Mouse (Mus musculus) CH12.LX (cell line): ENCODE results near the gene Arrb2. TPM values are rescaled to one million over a fixed set of nuclear protein-coding genes. Genes with fewer than 3 reads are reported as not detected.

ENCODE experiments used
- DNase-seq: peaks from one replicate; pipeline ENCODE4 v3.0.0-alpha.2; 2013; ENCODE audit errors: extremely low read depth
- H3K27ac ChIP-seq: 2 replicates; pipeline ENCODE4 v1.5.1; 2012; ENCODE audit warnings: low read depth, mild to moderate bottlenecking, control low read depth, moderate library complexity; ENCODE audit not compliant: insufficient read depth
- H3K27me3 ChIP-seq: replicated peaks from 2 replicates; pipeline ENCODE3; 2012; ENCODE audit warnings: inconsistent platforms
- H3K36me3 ChIP-seq, 2 experiments: replicated peaks in 1 of 2; 2 replicates each; pipeline versions ENCODE3 to v1.6.1; 2012; ENCODE audit warnings: inconsistent platforms in 1 of 2, low read length in 1 of 2, mild to moderate bottlenecking in 1 of 2, mixed read lengths in 1 of 2, moderate library complexity in 1 of 2; ENCODE audit not compliant: control insufficient read depth in 1 of 2, insufficient read depth in 1 of 2
- H3K4me1 ChIP-seq, 2 experiments: 2 replicates each; pipeline ENCODE4 v1.6.1; 2012; ENCODE audit warnings: inconsistent platforms in 1 of 2, moderate library complexity in 1 of 2; ENCODE audit not compliant: insufficient read depth in 2 of 2, control insufficient read depth in 1 of 2
- H3K4me2 ChIP-seq: 2 replicates; pipeline ENCODE4 v1.6.1; 2012; ENCODE audit warnings: low read depth, mild to moderate bottlenecking, control low read depth; ENCODE audit not compliant: poor library complexity, insufficient read depth, severe bottlenecking
- H3K4me3 ChIP-seq, 3 experiments: fragments of 150-350 bp in 1 of 3; sonication (generic) in 1 of 3; replicated peaks in 1 of 3; 2 replicates each; pipeline versions ENCODE3 to v1.5.1; 2011 to 2012; ENCODE audit warnings: low read depth in 2 of 3, low read length in 2 of 3, mild to moderate bottlenecking in 2 of 3, moderate library complexity in 2 of 3, control low read depth in 1 of 3, improper control_type of control experiment in 1 of 3, inconsistent platforms in 1 of 3, mixed read lengths in 1 of 3; ENCODE audit not compliant: poor library complexity in 1 of 3
- H3K79me2 ChIP-seq: replicated peaks from 2 replicates; pipeline ENCODE4 v1.6.1; 2012; ENCODE audit warnings: mild to moderate bottlenecking, moderate library complexity; ENCODE audit not compliant: control insufficient read depth, poor library complexity, insufficient read depth, severe bottlenecking; ENCODE audit errors: extremely low read depth
- H3K9ac ChIP-seq: 2 replicates; pipeline ENCODE4 v1.6.1; 2012; ENCODE audit warnings: low read depth, mild to moderate bottlenecking, control low read depth, moderate library complexity; ENCODE audit not compliant: insufficient read depth
- H3K9me3 ChIP-seq: replicated peaks from 2 replicates; pipeline ENCODE3; 2012; ENCODE audit warnings: low read length, inconsistent platforms, mixed read lengths
- CHD1 ChIP-seq: IDR thresholded peaks from 2 replicates; pipeline ENCODE4 v1.6.1; 2012; ENCODE audit warnings: low read depth, low read length, improper control_type of control experiment, inconsistent platforms
- CHD2 ChIP-seq: IDR thresholded peaks from 2 replicates; pipeline ENCODE4 v1.6.1; 2011; ENCODE audit warnings: low read length, improper control_type of control experiment
- CTCF ChIP-seq, 2 experiments: IDR thresholded peaks in 1 of 2; conservative IDR thresholded peaks in 1 of 2; 2 replicates each; pipeline ENCODE4 v1.5.1; 2011 to 2012; ENCODE audit warnings: low read depth in 2 of 2, low read length in 2 of 2, improper control_type of control experiment in 1 of 2, inconsistent platforms in 1 of 2, mild to moderate bottlenecking in 1 of 2, moderate library complexity in 1 of 2
- E2F4 ChIP-seq: IDR thresholded peaks from 2 replicates; pipeline ENCODE4 v1.6.1; 2011; ENCODE audit warnings: low read depth, low read length, improper control_type of control experiment; ENCODE audit not compliant: insufficient replicate concordance
- ELF1 ChIP-seq: IDR thresholded peaks from 2 replicates; pipeline ENCODE4 v1.6.1; 2014; ENCODE audit warnings: low read depth, mild to moderate bottlenecking, inconsistent platforms, low read length, improper control_type of control experiment
- ETS1 ChIP-seq: conservative IDR thresholded peaks from 2 replicates; pipeline ENCODE4 v1.6.1; 2012; ENCODE audit warnings: low read depth, mild to moderate bottlenecking, inconsistent platforms, low read length, improper control_type of control experiment, moderate library complexity
- HCFC1 ChIP-seq: IDR thresholded peaks from 2 replicates; pipeline ENCODE4 v1.6.1; 2012; ENCODE audit warnings: low read depth, mild to moderate bottlenecking, inconsistent platforms, low read length, improper control_type of control experiment
- IRF4 ChIP-seq: IDR thresholded peaks from 2 replicates; pipeline ENCODE4 v1.6.1; 2014; ENCODE audit warnings: low read depth, mild to moderate bottlenecking, inconsistent platforms, low read length, improper control_type of control experiment
- JUND ChIP-seq: conservative IDR thresholded peaks from 2 replicates; pipeline ENCODE4 v1.6.1; 2011; ENCODE audit warnings: low read depth, low read length, improper control_type of control experiment
- KAT2A ChIP-seq: IDR thresholded peaks from 2 replicates; pipeline ENCODE4 v1.6.1; 2012; ENCODE audit warnings: low read length, improper control_type of control experiment, inconsistent platforms; ENCODE audit not compliant: insufficient replicate concordance
- MAX ChIP-seq: IDR thresholded peaks from 2 replicates; pipeline ENCODE4 v1.6.1; 2011; ENCODE audit warnings: low read length, improper control_type of control experiment
- MAZ ChIP-seq: IDR thresholded peaks from 2 replicates; pipeline ENCODE4 v1.6.1; 2012; ENCODE audit warnings: low read depth, mild to moderate bottlenecking, inconsistent platforms, low read length, improper control_type of control experiment, moderate library complexity
- MEF2A ChIP-seq: IDR thresholded peaks from 2 replicates; pipeline ENCODE4 v1.6.1; 2014; ENCODE audit warnings: low read depth, mild to moderate bottlenecking, inconsistent platforms, low read length, improper control_type of control experiment, borderline replicate concordance
- MXI1 ChIP-seq: IDR thresholded peaks from 2 replicates; pipeline ENCODE4 v1.6.1; 2011; ENCODE audit warnings: mild to moderate bottlenecking, low read depth, low read length, improper control_type of control experiment
- MYC ChIP-seq: IDR thresholded peaks from 2 replicates; pipeline ENCODE4 v1.6.1; 2011; ENCODE audit warnings: low read depth, mild to moderate bottlenecking, improper control_type of control experiment, low read length
- NELFE ChIP-seq: IDR thresholded peaks from 2 replicates; pipeline ENCODE4 v1.6.1; 2011; ENCODE audit warnings: low read depth, low read length, improper control_type of control experiment
- PAX5 ChIP-seq: IDR thresholded peaks from 2 replicates; pipeline ENCODE4 v1.6.1; 2012; ENCODE audit warnings: low read length, inconsistent platforms, mixed read lengths
- POLR2A ChIP-seq: IDR thresholded peaks from 2 replicates; pipeline ENCODE4 v1.6.1; 2011; ENCODE audit warnings: low read depth, mild to moderate bottlenecking, improper control_type of control experiment, low read length
- POLR2AphosphoS2 ChIP-seq: IDR thresholded peaks from 2 replicates; pipeline ENCODE4 v1.6.1; 2011; ENCODE audit warnings: low read depth, low read length, improper control_type of control experiment
- RAD21 ChIP-seq: IDR thresholded peaks from 2 replicates; pipeline ENCODE4 v1.6.1; 2011; ENCODE audit warnings: low read depth, mild to moderate bottlenecking, low read length, improper control_type of control experiment, moderate library complexity
- RCOR1 ChIP-seq: conservative IDR thresholded peaks from 2 replicates; pipeline ENCODE4 v1.6.1; 2012; ENCODE audit warnings: low read depth, mild to moderate bottlenecking, inconsistent platforms, low read length, improper control_type of control experiment
- TCF12 ChIP-seq: IDR thresholded peaks from 2 replicates; pipeline ENCODE4 v1.6.1; 2014; ENCODE audit warnings: low read depth, mild to moderate bottlenecking, inconsistent platforms, low read length, improper control_type of control experiment
- UBTF ChIP-seq: IDR thresholded peaks from 2 replicates; pipeline ENCODE4 v1.6.1; 2012; ENCODE audit warnings: low read depth, mild to moderate bottlenecking, inconsistent platforms, low read length, improper control_type of control experiment, moderate library complexity
- USF1 ChIP-seq: IDR thresholded peaks from 2 replicates; pipeline ENCODE4 v1.6.1; 2014; ENCODE audit warnings: low read depth, mild to moderate bottlenecking, inconsistent platforms, low read length, improper control_type of control experiment
- USF2 ChIP-seq: conservative IDR thresholded peaks from 2 replicates; pipeline ENCODE4 v1.6.1; 2011; ENCODE audit warnings: low read depth, low read length, improper control_type of control experiment
- ZC3H11A ChIP-seq: IDR thresholded peaks from 2 replicates; pipeline ENCODE4 v1.6.1; 2012; ENCODE audit warnings: low read depth, mild to moderate bottlenecking, inconsistent platforms, low read length, improper control_type of control experiment
- ZNF384 ChIP-seq: IDR thresholded peaks from 2 replicates; pipeline ENCODE4 v1.6.1; 2012; ENCODE audit warnings: low read depth, low read length, improper control_type of control experiment, inconsistent platforms
- dilution Hi-C: fragments of 300-500 bp; cut with MboI; formaldehyde crosslinking; loops from 2 replicates; pipeline ENCODE4 v1.14.3; 2020; ENCODE audit warnings: low sequenced_read_pairs; ENCODE audit not compliant: extremely low pct_unique_long_range_greater_than_20kb, extremely low pct_ligation_motif_present
- in situ Hi-C: fragments of 300-500 bp; cut with MboI; formaldehyde crosslinking; loops from 3 replicates; pipeline ENCODE4 v1.14.3; 2019; ENCODE audit warnings: low sequenced_read_pairs, low pct_ligation_motif_present, low pct_unique_long_range_greater_than_20kb, mixed read lengths
- polyA plus RNA-seq: library from polyadenylated mRNA; unstranded; fragments of >175 nt; gene quantifications from 2 replicates; pipeline ENCODE4 v1.2.1, GENCODE M21; 2012; ENCODE audit warnings: low read depth; ENCODE audit not compliant: insufficient read length
- total RNA-seq, 2 experiments: library from RNA; depleted of rRNA; stranded (reverse); fragments of 300-350 nt in 1 of 2; fragments of >200 nt in 1 of 2; gene quantifications; 2 replicates each; pipeline ENCODE4 v1.2.3; 2012 to 2014

Arrb2 gene
- total and polyA plus RNA-seq, 3 experiments: 46.0 to 89.7 (median 60.2) TPM

GRCm38 (mm10) chr11:70437426-70437825 lies 5.0 kb downstream of the Arrb2 start:
- Histone ChIP-seq H3K9ac (no peak overlapping the region), H3K4me1 (peaks cover 12 to 55% of the 10 kb centered on the region in 2 experiments), H3K4me3 (no peak overlapping the region), H3K36me3 (peaks cover 60 to 79% of the 10 kb centered on the region in 2 experiments), H3K79me2 (peaks cover 9% of the 10 kb centered on the region), H3K27ac (no peak overlapping the region), H3K9me3 (no peaks in the 10 kb centered on the region), H3K27me3 (no peaks in the 10 kb centered on the region), H3K4me2 (no peak overlapping the region)
- TF ChIP-seq TCF12 (no peak), CHD1 (no peak), USF2 (no peak), JUND (no peak), CTCF (conservative IDR thresholded peaks at IDR 0.05 in 1 of 2, IDR thresholded peaks at IDR 0.05 in 1 of 2; ENCODE audit: low read depth in 2 of 2, low read length in 2 of 2) (no peak), USF1 (no peak), MAZ (no peak), RAD21 (no peak), UBTF (no peak), NELFE (no peak), ZNF384 (no peak), E2F4 (no peak), MYC (no peak), MAX (no peak), ETS1 (no peak), POLR2AphosphoS2 (no peak), HCFC1 (no peak), ELF1 (no peak)
- dilution Hi-C loops: no loop called here
- no peak for DNase-seq
- in situ Hi-C loops: no loop called here

DNA sequence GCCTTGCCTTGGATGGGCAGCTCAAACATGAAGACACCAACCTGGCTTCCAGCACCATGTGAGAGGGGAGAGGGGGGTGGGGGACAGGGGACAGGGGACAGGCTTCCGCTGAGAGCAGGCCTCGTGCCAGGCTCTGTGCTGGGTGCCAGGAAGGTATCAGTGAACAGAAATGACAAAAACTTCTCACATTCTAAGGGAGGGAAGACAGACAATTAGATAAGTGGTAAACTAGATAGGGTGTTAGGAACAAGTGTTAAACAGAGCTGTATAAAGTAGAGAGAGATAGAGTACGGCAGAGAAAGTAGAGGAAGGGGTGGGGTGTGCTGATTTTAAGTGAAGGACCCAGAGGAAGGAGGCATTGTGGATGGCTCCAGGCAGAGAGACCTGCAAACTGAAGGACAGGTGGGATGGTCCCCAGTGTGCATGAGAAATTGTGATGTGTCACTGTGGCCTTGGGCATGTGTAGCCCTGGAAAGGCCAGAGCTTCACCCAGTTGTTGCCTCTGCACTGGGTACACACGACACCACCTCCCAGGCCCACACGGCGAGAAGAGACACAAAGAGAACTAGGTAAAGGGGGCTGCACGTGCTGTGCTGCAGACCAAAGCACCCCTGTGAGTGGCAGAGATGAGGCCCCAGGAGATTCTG lies 6.4 kb downstream of the Arrb2 start:
- TF ChIP-seq HCFC1 (no peak), IRF4 (no peak), TCF12 (no peak), CHD1 (no peak), MXI1 (no peak), POLR2A (no peak), PAX5 (no peak), CHD2 (no peak), RCOR1 (no peak), ZC3H11A (no peak), USF1 (no peak), ETS1 (no peak), MAZ (no peak), MAX (no peak), KAT2A (no peak), MEF2A (no peak), E2F4 (no peak)
- Histone ChIP-seq H3K9ac (no peak overlapping the region), H3K36me3 (peaks cover 60 to 89% of the 10 kb centered on the region in 2 experiments), H3K4me1 (peaks cover 6 to 47% of the 10 kb centered on the region in 2 experiments), H3K4me2 (no peak overlapping the region), H3K4me3 (no peak overlapping the region), H3K9me3 (no peaks in the 10 kb centered on the region), H3K27me3 (no peaks in the 10 kb centered on the region), H3K27ac (no peak overlapping the region), H3K79me2 (peaks cover 6% of the 10 kb centered on the region; the same call in 1 of the 2 replicates)
- DNase-seq: no peak
- in situ Hi-C loops (no loop called here), dilution Hi-C loops (no loop called here)
